Mouse (Mus musculus): Measurements from ENCODE around the gene Boc. TPM values are rescaled to one million over a fixed set of nuclear protein-coding genes. Genes with fewer than 3 reads are reported as not detected.
A peak's percentile ranks its signal among the peaks of the same experiment; 100 is the strongest.

Boc gene
- polyA plus RNA-seq (2015; fragmentation: Nextera tagmentation; extraction: Ambion mirVana), result 15.8 and 19.4 TPM in 2 replicates

DNA sequence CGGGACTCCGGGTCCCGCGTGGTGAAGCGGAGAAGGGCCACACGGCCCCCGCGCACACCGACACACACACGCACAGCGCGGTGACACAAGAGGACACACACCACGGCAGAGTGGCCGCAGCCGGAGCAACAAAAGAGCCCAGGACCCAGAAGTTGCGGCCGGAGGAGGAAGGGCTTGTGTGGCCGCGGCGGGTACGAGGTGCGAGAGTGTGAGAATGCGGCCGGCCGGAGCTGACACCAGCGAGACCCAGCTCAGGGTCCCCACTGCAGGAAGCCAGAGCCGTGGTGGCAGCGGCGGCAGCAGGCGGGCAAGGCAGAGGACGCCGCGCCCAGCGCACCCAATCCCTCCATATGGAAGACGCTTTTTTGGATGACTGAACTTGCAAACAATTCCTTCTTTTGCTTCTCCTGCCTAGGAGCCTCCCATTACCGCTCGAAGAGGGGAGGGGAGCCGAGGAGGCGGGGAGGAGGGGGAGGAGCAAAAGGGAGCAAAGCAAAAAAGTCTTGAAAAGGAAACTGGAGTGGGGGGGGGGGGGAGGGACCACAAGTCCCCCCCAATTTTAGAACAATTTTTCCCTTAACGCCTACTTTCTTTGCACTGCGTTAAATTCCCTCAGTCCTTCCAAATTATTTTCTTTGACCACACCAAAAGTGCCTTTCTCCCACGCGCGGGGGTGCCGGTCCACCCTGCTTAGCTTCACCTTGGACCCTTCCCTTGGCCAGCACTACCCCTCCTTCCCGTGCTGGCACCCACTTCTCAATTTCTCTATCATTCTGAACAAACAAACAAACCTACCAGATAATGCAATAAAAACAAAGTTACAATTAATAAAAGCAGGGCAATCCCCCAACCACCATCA, at the start of gene Boc:
Gene Boc, minus strand, starts transcription at position 427 of the 859 bp plus-strand sequence.
- Histone ChIP-seq H3K27ac (replicated peaks) (peak within 1 kb of the TSS; percentile 81), H3K4me3 (peak within 1 kb of the TSS; percentile 68), H3K36me3 (no peaks in the 10 kb centered on the region), H3K4me2 (peak within 1 kb of the TSS; percentile 92), H3K9me3 (no peaks in the 10 kb centered on the region), H3K27me3 (no peaks in the 10 kb centered on the region), H3K9ac (peak within 1 kb of the TSS; percentile 64), H3K4me1 (replicated peaks) (peaks cover 33% of the 10 kb centered on the region)
- peak; percentile 73 for ATAC-seq (ENCODE audit: low FRiP score, low read depth)
- WGBS, result under 1% methylated on average over 44 of the region's 46 CpGs

DNA sequence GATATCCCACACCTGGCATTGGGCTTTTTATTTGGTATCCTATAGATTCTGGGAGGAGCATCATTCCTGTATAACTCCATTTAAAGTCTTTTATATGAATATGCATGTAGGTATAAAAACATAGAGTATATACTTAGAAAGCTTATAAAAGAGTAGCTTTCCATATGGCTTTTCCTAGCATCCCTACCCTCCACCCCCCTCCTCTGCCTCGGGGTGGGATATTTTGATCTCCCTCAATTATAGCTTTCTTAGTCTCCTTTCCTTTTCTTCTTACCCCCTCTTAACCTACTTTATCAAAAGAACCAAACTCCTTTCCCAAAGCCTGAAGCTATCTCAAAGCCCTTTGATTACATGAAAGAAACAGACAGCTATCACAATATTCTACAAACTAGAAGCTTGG, 47.9 kb upstream of the Boc start:
- WGBS, result 95% methylated on average over 1 of the region's 1 CpGs
- H3K9ac ChIP-seq, result no peak overlapping the region

DNA sequence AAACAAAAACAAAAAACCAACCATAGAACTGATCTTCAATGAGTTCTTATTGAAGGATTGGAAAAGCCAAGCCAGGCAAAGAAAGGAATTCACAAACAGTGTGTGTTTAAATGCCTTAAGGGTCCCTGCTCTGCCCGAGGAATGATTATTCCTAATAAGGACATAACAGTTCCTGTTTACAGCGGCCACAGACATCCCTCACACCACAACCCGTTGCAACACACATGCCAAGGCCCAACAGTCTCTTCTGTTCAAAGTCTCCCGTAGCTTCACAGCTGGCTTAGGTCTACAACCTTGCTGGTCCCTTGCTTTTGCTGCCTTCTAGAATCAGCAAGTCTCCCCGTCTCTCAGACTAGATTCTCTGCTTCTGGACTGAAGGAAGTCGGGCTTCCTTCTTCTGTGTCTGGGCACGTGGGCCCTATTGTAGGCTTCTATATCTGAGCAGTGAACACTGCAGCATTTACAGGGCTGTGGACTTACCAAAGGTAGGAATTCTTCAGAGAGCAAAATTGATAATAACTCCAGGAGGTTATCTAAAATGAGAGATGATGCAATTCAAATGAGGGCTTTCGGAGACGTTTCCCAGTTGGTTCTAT, 45.4 kb upstream of the Boc start:
- H3K4me1 ChIP-seq (replicated peaks), result peaks cover 14% of the 10 kb centered on the region; the same call in 1 of the 2 replicates
- no peaks in the 10 kb centered on the region for H3K27me3 ChIP-seq
- no peak overlapping the region for H3K9ac ChIP-seq
- no peak overlapping the region for H3K27ac ChIP-seq (replicated peaks)
- no peaks in the 10 kb centered on the region for H3K9me3 ChIP-seq
- H3K4me3 ChIP-seq, result no peak overlapping the region
- H3K4me2 ChIP-seq, result no peak overlapping the region
- H3K36me3 ChIP-seq, result no peaks in the 10 kb centered on the region
- ATAC-seq (ENCODE audit: low FRiP score, low read depth), result no peak
- 71% methylated on average over 9 of the region's 9 CpGs for WGBS

More for the DNA sequence above, 47.9 kb upstream of the Boc start:
- no peaks in the 10 kb centered on the region for H3K9me3 ChIP-seq
- no peak for ATAC-seq (ENCODE audit: low FRiP score, low read depth)
- H3K36me3 ChIP-seq, result no peaks in the 10 kb centered on the region
- no peak overlapping the region for H3K4me2 ChIP-seq
- H3K4me1 ChIP-seq (replicated peaks), result peaks cover 8% of the 10 kb centered on the region; the same call in 1 of the 2 replicates
- H3K27me3 ChIP-seq, result no peaks in the 10 kb centered on the region
- H3K27ac ChIP-seq (replicated peaks), result no peak overlapping the region
- no peak overlapping the region for H3K4me3 ChIP-seq

DNA sequence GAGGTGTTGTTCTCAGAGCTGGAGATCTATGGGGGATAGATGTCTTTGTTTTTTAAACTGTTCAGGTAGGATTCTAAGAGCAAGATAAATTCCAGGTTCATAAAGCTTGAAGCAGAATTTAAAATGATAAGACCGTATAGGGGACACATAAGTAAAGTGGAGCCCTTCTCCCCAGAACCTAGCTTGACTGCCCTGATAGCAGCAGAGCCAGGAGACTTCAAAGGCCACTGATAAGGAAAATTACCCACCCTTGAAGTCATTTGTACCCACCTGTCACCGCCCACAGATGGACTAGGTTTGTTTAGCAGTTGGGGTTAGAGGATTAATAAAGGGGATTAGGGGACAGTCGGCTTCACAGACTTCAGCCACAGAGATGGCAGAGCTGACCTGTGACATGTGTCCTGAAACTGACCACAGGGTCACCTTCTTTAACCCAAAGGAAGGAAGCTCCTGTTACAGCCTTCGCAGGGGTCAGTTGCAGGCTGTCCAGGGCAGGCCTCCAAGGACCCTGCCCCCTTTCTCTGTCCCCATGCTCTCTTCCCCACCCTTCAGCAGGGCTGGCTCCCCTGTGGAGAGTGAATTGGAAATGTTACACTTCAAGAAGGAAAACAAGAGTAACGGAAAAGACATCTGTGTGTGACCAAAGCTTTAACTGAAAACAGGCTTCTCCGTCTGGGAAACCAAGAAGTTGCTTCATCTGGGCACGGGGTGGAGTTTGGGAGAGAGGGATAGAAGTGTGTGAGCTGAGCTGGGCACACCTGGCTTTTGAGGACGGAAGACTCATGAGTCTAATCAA, 43.5 kb upstream of the Boc start:
- 23% methylated on average over 8 of the region's 8 CpGs for WGBS
- Histone ChIP-seq H3K4me2 (no peak overlapping the region), H3K9ac (no peak overlapping the region), H3K9me3 (no peaks in the 10 kb centered on the region), H3K27me3 (no peaks in the 10 kb centered on the region), H3K36me3 (no peaks in the 10 kb centered on the region), H3K27ac (replicated peaks) (no peak overlapping the region), H3K4me3 (no peak overlapping the region), H3K4me1 (replicated peaks) (peaks cover 14% of the 10 kb centered on the region; the same call in 1 of the 2 replicates)
- no peak for ATAC-seq (ENCODE audit: low FRiP score, low read depth)

DNA sequence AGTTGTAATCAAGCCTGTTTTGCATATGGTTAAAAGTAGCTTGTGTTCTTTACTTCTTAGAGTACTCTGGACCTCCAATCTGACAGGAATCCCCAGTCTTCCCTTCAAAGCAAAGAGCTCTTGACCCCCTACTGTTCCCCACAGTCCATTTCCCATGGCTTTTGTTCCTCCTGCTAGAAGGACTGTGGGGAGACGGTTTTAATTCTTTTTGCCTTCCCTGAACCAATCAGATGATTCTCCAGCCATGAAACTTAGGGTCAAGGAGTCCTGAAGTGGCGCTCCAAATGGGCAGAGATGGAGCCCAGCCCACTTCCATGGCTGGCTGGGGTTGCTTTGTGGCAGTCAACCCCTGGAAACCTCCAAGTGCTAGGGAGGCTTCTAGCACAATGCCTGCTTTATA, 42.5 kb upstream of the Boc start:
- Histone ChIP-seq H3K4me2 (no peak overlapping the region), H3K4me1 (replicated peaks) (peaks cover 14% of the 10 kb centered on the region; the same call in 1 of the 2 replicates), H3K4me3 (no peak overlapping the region), H3K9me3 (no peaks in the 10 kb centered on the region), H3K9ac (no peak overlapping the region), H3K27ac (replicated peaks) (no peak overlapping the region), H3K36me3 (no peaks in the 10 kb centered on the region), H3K27me3 (no peaks in the 10 kb centered on the region)
- 9% methylated on average over 2 of the region's 2 CpGs for WGBS
- no peak for ATAC-seq (ENCODE audit: low FRiP score, low read depth)

DNA sequence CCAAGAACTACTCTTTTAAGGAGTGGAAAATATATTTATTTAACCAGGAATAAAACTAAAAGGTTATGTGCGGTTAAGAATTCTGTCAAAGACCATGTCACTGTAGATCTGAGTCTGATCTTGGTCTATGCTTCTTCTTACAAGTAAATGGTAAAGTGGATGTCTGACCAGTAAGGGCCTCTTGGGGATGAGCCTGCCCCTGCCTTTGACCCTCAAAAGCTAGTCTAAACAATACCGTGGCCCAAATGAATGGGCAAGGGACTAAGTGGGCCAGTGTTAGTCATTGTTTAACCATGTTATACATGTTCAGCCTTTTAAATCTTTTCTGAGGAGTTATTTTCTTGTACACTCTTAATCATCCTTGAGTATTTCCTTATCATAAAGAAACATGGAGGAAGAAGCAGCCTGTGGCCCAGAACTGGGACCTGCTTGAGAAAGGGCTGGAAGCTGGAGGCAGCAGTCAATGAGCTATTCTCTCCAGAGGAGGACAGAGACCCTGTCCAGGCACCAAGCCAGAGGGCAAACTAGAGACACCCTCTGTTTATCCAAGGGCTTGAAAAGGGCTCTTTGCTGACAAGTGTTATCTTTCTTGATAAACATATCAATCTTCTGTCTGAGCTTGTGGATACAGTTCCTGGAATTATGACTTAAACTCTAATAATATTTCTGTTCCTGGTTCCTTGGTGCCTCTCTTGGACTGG, 38.6 kb upstream of the Boc start:
- H3K4me3 ChIP-seq, result no peak overlapping the region
- peaks cover 12% of the 10 kb centered on the region; the same call in 1 of the 2 replicates for H3K4me1 ChIP-seq (replicated peaks)
- no peaks in the 10 kb centered on the region for H3K27me3 ChIP-seq
- no peaks in the 10 kb centered on the region for H3K9me3 ChIP-seq
- no peaks in the 10 kb centered on the region for H3K36me3 ChIP-seq
- 78% methylated on average over 2 of the region's 2 CpGs for WGBS
- no peak overlapping the region for H3K4me2 ChIP-seq
- H3K9ac ChIP-seq, result no peak overlapping the region
- no peak overlapping the region for H3K27ac ChIP-seq (replicated peaks)
- no peak for ATAC-seq (ENCODE audit: low FRiP score, low read depth)

DNA sequence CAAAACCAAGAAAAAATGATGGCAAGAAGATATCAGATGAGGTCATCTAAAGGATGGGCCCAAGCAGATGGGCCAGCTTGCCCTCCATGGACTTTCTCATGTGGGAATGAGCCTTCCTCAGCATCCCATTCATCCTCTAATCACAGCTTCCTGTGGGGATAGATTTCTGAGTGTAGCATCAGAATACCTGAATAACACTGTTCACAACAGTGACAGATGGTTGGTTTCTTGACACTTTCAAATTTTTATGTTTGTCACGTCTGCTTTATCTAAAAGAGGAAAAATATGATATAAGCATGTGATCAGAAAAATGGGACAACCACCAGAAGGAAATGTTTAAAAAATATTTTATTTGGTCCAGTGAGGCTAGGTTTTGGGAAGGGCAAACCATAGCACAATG, 30.8 kb upstream of the Boc start:
- H3K9me3 ChIP-seq, result no peaks in the 10 kb centered on the region
- no peak overlapping the region for H3K4me3 ChIP-seq
- H3K27ac ChIP-seq (replicated peaks), result no peak overlapping the region
- ATAC-seq (ENCODE audit: low FRiP score, low read depth), result no peak
- H3K4me2 ChIP-seq, result no peak overlapping the region
- no peak overlapping the region for H3K9ac ChIP-seq
- no peaks in the 10 kb centered on the region for H3K27me3 ChIP-seq
- H3K4me1 ChIP-seq (replicated peaks), result no peaks in the 10 kb centered on the region
- no peaks in the 10 kb centered on the region for H3K36me3 ChIP-seq
- 82% methylated on average over 1 of the region's 1 CpGs for WGBS

DNA sequence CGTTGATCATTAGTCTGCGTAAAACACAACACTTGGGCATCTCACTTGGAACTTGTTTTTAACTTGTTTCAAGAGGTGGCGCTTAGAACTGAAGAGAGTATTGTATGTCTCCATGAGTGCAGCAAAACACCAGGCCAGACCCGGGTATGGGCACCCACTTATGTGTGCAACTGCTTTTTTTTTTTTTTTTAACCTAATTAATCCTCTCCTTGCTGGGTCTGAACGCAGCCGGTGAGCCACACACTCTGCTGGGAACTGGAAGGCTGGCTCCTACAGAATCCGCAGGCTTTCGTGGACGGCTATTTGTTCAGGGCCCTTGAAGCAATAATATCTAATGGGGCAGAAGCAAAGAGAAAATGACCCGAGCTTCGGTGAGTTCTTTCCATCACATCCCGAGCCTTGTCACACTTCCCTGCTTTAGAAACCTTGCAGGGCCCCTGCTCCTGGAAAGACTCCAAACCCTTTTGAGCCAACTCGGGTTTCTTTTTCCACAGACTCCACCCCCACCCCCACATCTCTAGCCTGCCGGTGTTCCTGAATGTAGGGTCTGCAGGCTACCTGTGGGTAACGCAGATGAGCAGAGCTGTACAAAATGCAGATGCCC, 20.8 kb upstream of the Boc start:
- Histone ChIP-seq H3K9me3 (no peaks in the 10 kb centered on the region), H3K27ac (replicated peaks) (peak overlapping the region; percentile 10), H3K4me3 (no peak overlapping the region), H3K4me1 (replicated peaks) (0 out of 2 replicates have a peak, but pooled peaks cover 3% of the 10 kb centered on the region), H3K9ac (no peak overlapping the region), H3K36me3 (no peaks in the 10 kb centered on the region), H3K27me3 (no peaks in the 10 kb centered on the region), H3K4me2 (peak overlapping the region; percentile 30; the same call in 1 of the 2 replicates)
- 17% methylated on average over 15 of the region's 15 CpGs for WGBS
- peak; percentile 45; the same call in 1 of the 2 replicates for ATAC-seq (ENCODE audit: low FRiP score, low read depth)

DNA sequence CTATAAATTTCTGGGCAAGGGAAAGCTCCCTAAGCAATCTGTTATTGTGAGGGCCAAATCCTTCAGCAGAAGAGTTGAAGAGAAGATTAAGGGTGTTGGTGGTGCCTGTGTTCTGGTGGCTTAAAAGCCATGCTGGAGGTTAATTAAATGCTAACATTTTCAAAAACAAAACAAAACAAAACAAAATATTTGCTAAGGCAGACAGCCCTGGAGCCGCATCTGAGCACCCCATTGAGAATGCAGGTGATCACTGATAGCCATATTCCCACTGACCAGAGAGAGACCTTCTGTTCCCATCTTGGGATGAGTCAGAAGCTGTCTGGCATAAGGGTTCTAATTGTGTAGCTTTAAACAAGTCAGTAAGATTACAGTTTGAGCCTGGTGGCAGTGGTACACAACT, 19.9 kb upstream of the Boc start:
- H3K27ac ChIP-seq (replicated peaks), result no peak overlapping the region
- H3K36me3 ChIP-seq, result no peaks in the 10 kb centered on the region
- no peak overlapping the region for H3K9ac ChIP-seq
- WGBS, result 75% methylated on average over 1 of the region's 1 CpGs
- no peak for ATAC-seq (ENCODE audit: low FRiP score, low read depth)
- no peak overlapping the region for H3K4me3 ChIP-seq
- no peaks in the 10 kb centered on the region for H3K9me3 ChIP-seq
- 0 out of 2 replicates have a peak, but pooled peaks cover 3% of the 10 kb centered on the region for H3K4me1 ChIP-seq (replicated peaks)
- no peaks in the 10 kb centered on the region for H3K27me3 ChIP-seq
- no peak overlapping the region for H3K4me2 ChIP-seq

DNA sequence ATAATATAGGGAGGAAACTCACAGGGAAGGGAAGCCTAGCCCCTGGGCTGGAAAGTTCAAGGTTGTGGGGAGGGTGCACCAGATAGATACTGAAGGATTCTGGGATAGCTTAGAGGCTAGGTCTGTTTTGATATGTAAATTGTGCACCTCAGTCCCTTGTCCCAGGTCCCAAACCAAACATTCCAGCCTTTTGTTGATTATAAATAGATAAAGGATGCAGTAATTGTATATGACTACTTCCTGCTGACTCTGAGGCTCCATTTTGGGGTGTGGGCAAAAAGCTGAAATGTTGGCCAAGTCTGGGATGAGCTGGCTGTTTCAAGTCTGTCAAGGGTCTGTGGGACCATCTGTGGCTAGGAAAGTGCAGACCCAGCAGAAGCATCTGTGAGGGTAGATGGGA, 9.4 kb upstream of the Boc start:
- H3K27me3 ChIP-seq, result no peaks in the 10 kb centered on the region
- H3K4me2 ChIP-seq, result no peak overlapping the region
- H3K9ac ChIP-seq, result no peak overlapping the region
- no peaks in the 10 kb centered on the region for H3K9me3 ChIP-seq
- no peak overlapping the region for H3K27ac ChIP-seq (replicated peaks)
- no peak for ATAC-seq (ENCODE audit: low FRiP score, low read depth)
- no peak overlapping the region for H3K4me3 ChIP-seq
- no peaks in the 10 kb centered on the region for H3K36me3 ChIP-seq
- H3K4me1 ChIP-seq (replicated peaks), result peaks cover 14% of the 10 kb centered on the region
